Mouse (Mus musculus): ENCODE data around the gene Pla2g1b. TPM values are rescaled to one million over a fixed set of nuclear protein-coding genes. Genes with fewer than 3 reads are reported as not detected.
A peak's percentile ranks its signal among the peaks of the same experiment; 100 is the strongest.

Pla2g1b gene
- total RNA-seq (2021), result not detected

GRCm38 (mm10) chr5:115465642-115466420, at the start of gene Pla2g1b:
TSS of gene Pla2g1b (plus strand) at chr5:115466262.
- DNase-seq, result no peak
- intact Hi-C loops (cut with DNase I), result no loop called here

GRCm38 (mm10) chr5:115428831-115429358, 37.2 kb upstream of the Pla2g1b start:
- DNase-seq, result no peak
- intact Hi-C loops (cut with DNase I), result no loop called here

GRCm38 (mm10) chr5:115429359-115430186, 36.5 kb upstream of the Pla2g1b start, which contains the start of gene Msi1:
TSS of gene Msi1 (plus strand) at chr5:115429599.
- peak; percentile 26 to 27 for DNase-seq
- intact Hi-C loops (cut with DNase I), result no loop called here

GRCm38 (mm10) chr5:115430187-115430960, 35.7 kb upstream of the Pla2g1b start:
- peak in 1 of 2 experiments; percentile 28 for DNase-seq
- intact Hi-C loops (cut with DNase I), result no loop called here

GRCm38 (mm10) chr5:115431061-115431897, 34.8 kb upstream of the Pla2g1b start:
- DNase-seq, result peak in 1 of 2 experiments; percentile 34
- intact Hi-C loops (cut with DNase I), result no loop called here

- no peak for DNase-seq
- intact Hi-C loops (cut with DNase I), result no loop called here
Observed at GRCm38 (mm10) chr5:115431898-115432259, 34.2 kb upstream of the Pla2g1b start.

- DNase-seq, result no peak
- intact Hi-C loops (cut with DNase I), result no loop called here
Observed at GRCm38 (mm10) chr5:115432395-115432794, 33.7 kb upstream of the Pla2g1b start.

- no peak for DNase-seq
- intact Hi-C loops (cut with DNase I), result no loop called here
Observed at GRCm38 (mm10) chr5:115433191-115433590, 32.9 kb upstream of the Pla2g1b start.

- intact Hi-C loops (cut with DNase I), result no loop called here
- no peak for DNase-seq
Observed at GRCm38 (mm10) chr5:115434280-115434852, 31.7 kb upstream of the Pla2g1b start.

GRCm38 (mm10) chr5:115434853-115435754, 31.0 kb upstream of the Pla2g1b start:
- no peak for DNase-seq
- intact Hi-C loops (cut with DNase I), result no loop called here

GRCm38 (mm10) chr5:115435755-115436379, 30.2 kb upstream of the Pla2g1b start:
- DNase-seq, result no peak
- intact Hi-C loops (cut with DNase I), result no loop called here

- intact Hi-C loops (cut with DNase I), result no loop called here
- peak; percentile 48 to 54 for DNase-seq
Observed at GRCm38 (mm10) chr5:115436421-115437124, 29.5 kb upstream of the Pla2g1b start.

GRCm38 (mm10) chr5:115437242-115437944, 28.7 kb upstream of the Pla2g1b start:
- intact Hi-C loops (cut with DNase I), result no loop called here
- DNase-seq, result no peak

- intact Hi-C loops (cut with DNase I), result no loop called here
Observed at GRCm38 (mm10) chr5:115437945-115438315, 28.1 kb upstream of the Pla2g1b start.

GRCm38 (mm10) chr5:115438667-115439066, 27.4 kb upstream of the Pla2g1b start:
- DNase-seq, result no peak
- intact Hi-C loops (cut with DNase I), result no loop called here

More at GRCm38 (mm10) chr5:115437945-115438315, 28.1 kb upstream of the Pla2g1b start:
- DNase-seq, result no peak

- intact Hi-C loops (cut with DNase I), result loop anchor here (1.0 kb wide), 1 partner anchor 82 kb away; no protein-coding TSS in a partner anchor
- DNase-seq, result peak; percentile 82 to 88
Observed at GRCm38 (mm10) chr5:115441205-115441849, 24.7 kb upstream of the Pla2g1b start.

All from heart, postnatal 10 days (tissue).